Mouse (Mus musculus): Measurements from ENCODE around the gene Pde3a.

Gene Pde3a

DNA sequence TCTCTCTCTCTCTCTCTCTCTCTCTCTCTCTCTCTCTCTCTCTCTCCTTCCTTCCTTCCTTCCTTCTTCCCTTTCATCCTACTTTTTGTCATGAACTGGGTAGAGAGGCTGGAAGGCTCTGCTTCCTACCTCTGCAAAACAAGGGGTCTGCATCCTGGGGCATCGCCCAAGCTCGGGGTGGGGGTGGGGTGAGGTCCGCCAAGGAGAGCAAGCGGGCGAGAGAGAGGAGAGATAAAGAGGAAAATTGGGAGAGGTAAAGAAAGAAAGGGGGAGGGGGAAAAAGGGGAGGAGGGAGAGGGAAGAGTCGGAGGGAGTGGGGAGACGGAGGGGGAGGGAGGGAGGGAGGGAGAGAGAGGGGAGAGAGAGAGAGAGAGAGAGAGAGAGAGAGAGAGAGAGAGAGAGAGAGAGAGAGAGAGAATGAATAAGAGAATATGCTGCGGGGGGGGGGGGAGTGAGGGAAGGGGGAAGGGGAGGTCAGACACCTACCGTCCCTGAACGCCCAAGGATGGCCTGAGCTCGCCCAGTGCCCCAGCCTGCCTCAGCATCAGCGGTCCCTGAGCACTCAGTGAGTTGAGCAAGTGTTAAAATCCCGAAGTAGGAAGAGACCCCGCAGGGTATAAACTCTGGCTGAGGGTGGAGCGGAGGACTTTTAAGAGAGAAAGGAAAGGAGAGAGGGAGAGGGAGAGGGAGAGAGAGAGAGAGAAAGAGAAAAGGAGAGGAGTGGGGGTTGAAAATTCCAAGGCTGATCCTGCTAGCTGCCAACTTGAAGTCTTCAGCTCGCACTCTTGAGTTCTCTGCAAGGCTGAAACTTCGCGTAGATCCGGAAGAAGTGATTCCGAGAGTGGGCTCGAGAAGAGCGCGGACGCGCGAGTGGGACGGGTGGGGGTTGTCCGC lies at the start of gene Pde3a:
Gene Pde3a (plus strand): TSS at position 579 of the 894 bp plus-strand sequence.
- DNase-seq (ENCODE audit: low spot score), result no peak

DNA sequence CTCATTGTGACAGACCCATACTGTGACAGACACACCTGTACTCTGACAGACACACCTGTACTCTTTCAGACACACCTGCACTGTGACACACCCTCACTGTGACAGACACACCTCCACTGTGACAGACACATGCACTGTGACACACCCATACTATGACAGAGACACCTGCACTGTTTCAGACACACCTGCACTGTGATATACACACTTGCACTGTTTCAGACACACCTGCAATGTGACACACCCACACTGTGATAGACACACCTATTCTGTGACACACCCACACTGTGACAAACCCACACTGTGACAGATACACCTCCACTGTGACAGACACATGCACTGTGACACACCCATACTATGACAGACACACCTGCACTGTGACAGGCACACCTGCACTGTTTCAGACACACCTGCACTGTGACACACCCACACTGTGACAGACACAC lies 48.9 kb upstream of the Pde3a start:
- no peak for DNase-seq (ENCODE audit: low spot score)

DNA sequence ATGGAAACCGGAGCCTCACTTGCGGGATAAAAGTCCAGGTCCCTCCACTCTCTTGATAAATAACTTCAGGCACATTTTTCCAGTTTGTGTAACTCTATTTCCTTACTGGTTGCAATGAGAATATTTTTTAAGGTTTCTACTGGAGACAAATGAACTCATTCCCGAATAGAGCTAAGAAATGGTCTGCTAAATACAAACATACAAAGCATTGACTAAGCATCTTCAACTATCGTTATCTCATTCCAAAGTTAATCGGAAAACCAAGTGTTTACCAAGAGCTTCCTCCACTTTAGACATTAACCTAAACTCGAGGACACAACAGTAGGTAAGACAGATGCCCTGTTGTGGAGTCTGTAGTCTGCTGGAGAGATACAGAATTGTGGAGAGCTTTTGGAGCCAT lies 41.5 kb upstream of the Pde3a start:
- DNase-seq (ENCODE audit: low spot score), result no peak

GRCm38 (mm10) chr6:141208283-141208872 lies 40.7 kb upstream of the Pde3a start:
- no peak for DNase-seq (ENCODE audit: low spot score)

- no peak for DNase-seq (ENCODE audit: low spot score)
These were observed 39.0 kb upstream of the Pde3a start for GRCm38 (mm10) chr6:141210021-141210420.

- no peak for DNase-seq (ENCODE audit: low spot score)
These were observed 28.0 kb upstream of the Pde3a start for GRCm38 (mm10) chr6:141221081-141221480.

GRCm38 (mm10) chr6:141226851-141227657 lies 22.0 kb upstream of the Pde3a start:
- no peak for DNase-seq (ENCODE audit: low spot score)

DNA sequence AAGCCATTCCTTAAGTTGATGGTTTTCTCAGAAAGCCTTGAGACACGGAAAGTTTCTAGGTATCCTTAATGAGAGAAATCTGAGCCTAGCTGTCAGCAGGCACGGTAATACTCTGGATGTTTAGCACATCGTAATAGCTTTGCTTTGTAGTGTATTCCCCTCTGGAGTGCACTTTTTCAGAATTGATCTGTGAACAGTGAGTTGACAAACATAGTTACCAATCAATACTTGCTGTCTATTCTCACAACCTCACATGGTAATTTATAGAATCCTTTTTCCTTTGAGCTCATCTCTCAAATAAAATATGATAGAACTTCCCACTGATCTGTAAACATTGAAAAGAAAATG lies 21.4 kb upstream of the Pde3a start:
- no peak for DNase-seq (ENCODE audit: low spot score)

DNA sequence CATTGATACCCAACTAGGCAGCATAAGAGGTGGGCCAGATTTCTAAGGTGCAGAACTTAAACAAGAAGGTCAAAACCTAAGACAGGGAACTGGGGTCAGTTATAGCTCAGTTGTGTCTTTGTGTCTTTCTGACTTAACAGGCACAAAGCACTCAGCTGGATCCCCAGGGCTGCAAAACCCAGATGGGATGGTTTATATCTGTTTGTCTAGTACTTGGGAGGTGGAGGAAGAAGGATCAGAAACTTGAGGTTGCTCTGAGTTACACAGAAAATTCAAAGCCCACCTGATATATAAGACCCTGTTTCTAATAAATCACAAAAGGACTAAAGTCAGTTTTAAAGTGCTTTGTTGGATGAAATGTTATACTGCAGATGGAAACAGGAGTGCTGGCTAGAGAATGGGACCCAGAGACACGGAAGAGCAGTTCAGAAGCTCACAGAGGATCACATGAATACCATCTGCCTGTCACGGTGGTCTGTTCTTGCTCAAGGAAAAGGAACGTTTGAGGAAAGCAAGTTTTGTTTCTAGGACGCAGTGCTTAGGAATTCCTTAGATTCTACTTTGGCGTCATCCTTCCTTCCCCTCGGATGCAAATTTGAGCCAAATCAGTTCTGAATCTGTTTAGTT lies 16.2 kb upstream of the Pde3a start:
- DNase-seq (ENCODE audit: low spot score), result no peak

DNA sequence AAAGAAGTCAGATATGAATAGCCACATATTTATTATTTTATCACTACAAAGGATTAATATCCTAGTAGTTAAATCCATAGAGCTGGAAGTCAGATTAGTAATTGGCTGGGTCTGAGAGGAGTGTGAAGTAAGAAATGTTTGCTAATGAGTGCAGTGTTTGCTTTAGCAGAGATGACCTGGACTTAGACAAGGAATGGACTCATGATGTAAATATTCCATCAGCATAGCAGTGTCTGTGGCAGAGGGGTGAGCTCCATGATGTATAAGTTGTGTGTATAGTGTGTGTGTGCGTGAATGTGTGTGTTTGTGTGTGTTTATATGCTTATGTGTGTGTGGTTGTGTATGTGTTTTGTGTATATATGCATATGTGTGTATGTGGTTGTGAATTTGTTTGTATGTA lies 7.3 kb upstream of the Pde3a start:
- no peak for DNase-seq (ENCODE audit: low spot score)

- no peak for DNase-seq (ENCODE audit: low spot score)
These were observed 4.0 kb upstream of the Pde3a start for GRCm38 (mm10) chr6:141245089-141245488.

- DNase-seq (ENCODE audit: low spot score), result no peak
These were observed 2.7 kb upstream of the Pde3a start for GRCm38 (mm10) chr6:141246391-141246790.

DNA sequence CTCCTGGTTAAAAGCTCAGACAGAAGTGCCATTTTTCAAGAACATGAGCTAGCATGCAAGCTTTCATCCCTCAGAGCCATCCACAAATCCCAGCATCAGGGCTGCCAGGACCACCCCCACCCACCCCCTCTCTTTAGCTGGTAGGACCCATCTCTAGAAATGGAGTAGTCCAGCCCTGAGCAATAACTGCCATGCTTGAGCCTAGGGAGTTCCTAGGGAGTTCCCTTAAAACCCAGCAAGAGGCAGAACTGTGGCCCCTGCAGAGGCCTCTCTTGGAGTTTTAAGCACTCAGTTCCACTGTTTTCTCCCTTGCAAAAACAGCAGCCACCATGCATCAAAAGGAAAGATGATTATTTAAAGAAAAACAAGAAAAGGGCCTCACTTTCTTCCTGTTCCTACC lies 988 bp upstream of the Pde3a start:
- DNase-seq (ENCODE audit: low spot score), result no peak

GRCm38 (mm10) chr6:141249585-141250295 lies 671 bp downstream of the Pde3a start:
- DNase-seq (ENCODE audit: low spot score), result no peak

- DNase-seq (ENCODE audit: low spot score), result no peak
These were observed 1.2 kb downstream of the Pde3a start for GRCm38 (mm10) chr6:141250296-141250629.

DNA sequence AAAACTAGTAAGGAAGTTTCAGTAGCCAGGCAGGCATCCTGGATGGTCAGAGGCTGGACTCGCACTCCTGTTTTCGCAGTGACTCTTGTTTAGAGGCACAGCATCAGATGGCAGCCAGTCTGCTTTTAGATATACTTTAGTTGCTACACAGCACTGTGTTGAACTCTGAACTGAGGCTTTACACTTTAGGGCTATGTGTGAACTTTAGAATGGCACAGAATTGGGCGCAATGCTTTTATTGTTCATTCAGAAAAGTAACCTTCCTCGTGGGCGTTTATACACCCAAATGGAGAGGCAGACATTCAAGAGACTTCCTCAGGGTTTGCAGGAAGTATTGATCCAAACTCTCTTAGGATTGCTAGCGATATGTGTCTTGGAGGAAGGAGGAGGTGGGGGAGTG lies 1.9 kb downstream of the Pde3a start:
- DNase-seq (ENCODE audit: low spot score), result no peak

DNA sequence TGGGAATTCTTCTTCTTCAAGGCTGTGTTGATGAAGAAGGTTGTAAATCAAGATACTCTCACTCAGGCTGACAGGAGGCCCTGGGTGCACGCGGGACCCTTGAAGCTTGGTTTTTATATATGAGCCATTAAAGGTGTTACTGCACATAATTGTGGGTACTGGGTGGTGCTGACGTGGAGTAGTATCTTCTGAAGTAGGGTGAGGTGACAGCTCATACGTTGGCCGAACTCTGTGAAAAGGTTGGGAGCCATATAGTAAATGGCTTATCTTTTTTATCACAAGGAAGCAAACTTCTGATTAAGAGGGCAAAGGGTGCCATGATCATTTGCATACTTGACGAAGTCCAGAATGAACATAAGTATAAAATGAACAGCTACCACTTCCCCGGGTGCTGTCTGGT lies 3.5 kb downstream of the Pde3a start:
- no peak for DNase-seq (ENCODE audit: low spot score)

GRCm38 (mm10) chr6:141254956-141255355 lies 5.9 kb downstream of the Pde3a start:
- DNase-seq (ENCODE audit: low spot score), result no peak

- no peak for DNase-seq (ENCODE audit: low spot score)
These were observed 7.8 kb downstream of the Pde3a start for GRCm38 (mm10) chr6:141256896-141257295.

GRCm38 (mm10) chr6:141257434-141258202 lies 8.5 kb downstream of the Pde3a start:
- DNase-seq (ENCODE audit: low spot score), result no peak

DNA sequence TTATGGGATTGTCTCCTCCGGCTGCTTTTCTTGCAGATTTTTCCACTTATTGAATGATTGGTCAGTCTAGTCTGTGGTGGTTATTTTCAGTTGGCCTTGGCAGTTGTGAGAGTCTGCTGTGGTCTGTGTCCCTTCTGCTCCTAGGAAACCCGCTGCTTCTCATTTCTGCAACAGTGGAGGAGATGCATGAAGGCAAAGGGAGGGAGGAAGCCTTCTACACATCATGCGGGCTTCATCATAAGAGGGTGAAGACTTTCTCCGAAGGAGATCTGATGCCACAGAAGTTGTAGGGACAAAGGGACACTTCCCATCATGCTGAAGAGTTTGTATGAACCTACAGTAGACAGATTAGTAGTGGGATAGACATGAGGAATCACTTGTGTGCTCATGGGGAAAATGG lies 16.2 kb downstream of the Pde3a start:
- DNase-seq (ENCODE audit: low spot score), result no peak
